Mouse (Mus musculus): ENCODE measurements at regions not wholly inside any gene's neighbourhood (a gene's known extent, or its start where the extent isn't known, plus 50 kb on each side); places are given as distances from the start of the nearest gene placed in this dataset.
A peak's percentile ranks its signal among the peaks of the same experiment; 100 is the strongest.

GRCm38 (mm10) chr4:22047730-22048455 lies 116.8 kb downstream of the Faxc start:
- DNase-seq, result no peak

DNA sequence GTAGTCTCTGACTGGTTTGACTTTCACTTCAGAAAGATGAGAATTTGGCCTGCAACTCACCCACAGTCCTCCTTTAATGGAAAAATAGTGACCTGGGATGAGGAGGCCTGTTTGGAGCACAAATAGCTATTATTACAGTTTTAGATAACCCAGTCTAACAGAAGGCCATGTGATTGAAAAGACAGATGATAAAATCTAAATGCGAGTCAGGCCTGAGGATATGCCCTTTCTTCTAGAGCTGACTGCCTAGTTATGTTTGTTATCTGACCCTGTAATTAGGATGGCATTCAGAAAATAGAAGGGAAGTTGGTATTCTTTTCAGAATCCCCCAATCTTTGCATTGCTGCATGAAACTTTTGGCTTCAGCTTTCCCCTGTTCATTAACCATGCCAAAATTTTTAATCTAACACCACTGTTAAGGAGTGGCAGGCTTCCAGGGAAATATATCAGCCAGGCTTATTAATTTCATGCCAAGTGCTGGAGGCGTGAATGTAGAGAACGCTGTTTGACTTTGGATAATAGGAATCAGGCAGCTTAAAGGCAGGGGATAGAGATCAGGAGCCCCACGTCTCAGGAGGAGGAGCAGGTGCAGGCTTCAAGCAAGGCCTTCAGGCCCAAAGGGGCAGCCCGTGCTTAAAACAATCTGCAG lies 135.8 kb downstream of the Faxc start:
- DNase-seq, result peak; percentile 4 to 7

GRCm38 (mm10) chr4:22067678-22068299 lies 136.7 kb downstream of the Faxc start:
- no peak for DNase-seq

- no peak for DNase-seq
Measured at GRCm38 (mm10) chr4:22088209-22088787, 157.2 kb downstream of the Faxc start.

- no peak for DNase-seq
Measured at GRCm38 (mm10) chr4:22089637-22090041, 158.5 kb downstream of the Faxc start.

- DNase-seq, result no peak
Measured at GRCm38 (mm10) chr4:22090536-22090935, 159.4 kb downstream of the Faxc start.

DNA sequence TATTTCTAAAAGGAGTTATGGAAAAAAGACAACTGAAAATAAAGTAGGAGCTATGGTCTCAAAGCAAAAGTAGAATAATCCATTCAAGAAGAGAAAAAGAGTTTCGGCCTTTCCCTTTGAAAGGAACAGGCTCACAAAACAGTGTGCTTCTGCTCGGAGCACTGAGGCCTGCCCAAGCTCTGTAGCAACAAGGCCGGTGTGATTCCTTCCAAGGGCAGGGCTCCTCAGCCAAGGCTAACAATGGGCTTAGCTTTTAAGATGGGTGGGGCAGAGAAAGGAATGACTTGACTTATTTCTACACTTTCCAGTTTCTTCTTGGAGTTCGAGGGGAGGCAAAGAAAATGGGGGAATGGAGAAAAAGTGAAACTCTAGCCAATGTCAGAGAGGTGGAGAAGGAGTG lies 161.4 kb downstream of the Faxc start:
- DNase-seq, result no peak

GRCm38 (mm10) chr4:22095257-22096031 lies 164.3 kb downstream of the Faxc start:
- DNase-seq, result no peak

GRCm38 (mm10) chr4:22098605-22099004 lies 167.5 kb downstream of the Faxc start:
- DNase-seq, result no peak

GRCm38 (mm10) chr4:22102478-22102877 lies 171.3 kb downstream of the Faxc start:
- DNase-seq, result no peak

DNA sequence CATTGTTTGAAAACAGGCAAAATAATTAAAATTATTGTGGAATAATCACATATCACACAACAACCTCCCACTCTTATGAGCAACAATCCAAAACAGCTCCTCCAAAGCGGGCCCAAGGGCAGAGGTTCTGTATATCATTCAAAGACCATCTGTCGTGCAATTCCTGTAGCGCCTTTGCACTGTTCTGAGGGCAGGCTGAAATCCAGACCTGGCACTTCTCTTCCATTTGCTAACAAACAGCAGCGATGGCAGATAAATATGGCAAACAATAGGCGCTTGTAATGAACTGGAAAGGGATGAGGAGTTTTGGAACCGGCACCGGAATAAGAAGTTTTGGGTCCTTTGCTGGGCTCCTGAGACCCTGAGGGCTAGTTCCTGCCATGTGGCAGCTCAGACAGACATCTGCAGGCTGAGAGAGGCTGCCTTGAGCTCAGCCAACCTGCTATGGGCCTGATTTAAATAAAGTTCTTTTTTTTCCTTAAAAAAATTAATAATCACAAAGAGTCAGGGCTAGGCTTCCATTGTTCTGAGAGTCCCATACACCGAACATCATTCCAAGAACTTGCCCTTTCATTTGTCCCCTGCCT lies 172.0 kb downstream of the Faxc start:
- no peak for DNase-seq

- DNase-seq, result no peak
Measured at GRCm38 (mm10) chr4:22106883-22107282, 175.8 kb downstream of the Faxc start.

DNA sequence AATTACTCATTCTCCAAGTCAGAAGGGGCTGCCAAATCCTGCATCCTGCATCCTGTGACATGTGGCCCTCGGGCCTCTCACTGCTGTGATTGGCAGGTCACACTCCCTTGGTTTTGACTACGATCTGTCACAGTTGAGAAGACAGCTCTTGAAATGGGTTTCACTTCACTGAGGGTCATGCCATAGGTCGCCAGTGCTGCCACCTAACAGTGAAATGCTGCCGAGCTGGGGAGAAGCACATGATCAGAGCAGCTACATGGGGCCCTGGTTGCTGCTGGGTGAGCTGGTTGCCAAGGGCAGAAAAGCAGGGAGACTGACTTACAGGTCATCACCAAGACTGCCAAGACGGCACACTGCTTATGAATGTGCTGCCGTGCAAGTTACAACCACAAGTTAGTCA lies 178.3 kb downstream of the Faxc start:
- DNase-seq, result no peak

- DNase-seq, result no peak
Measured at GRCm38 (mm10) chr4:22110400-22110799, 179.3 kb downstream of the Faxc start.

DNA sequence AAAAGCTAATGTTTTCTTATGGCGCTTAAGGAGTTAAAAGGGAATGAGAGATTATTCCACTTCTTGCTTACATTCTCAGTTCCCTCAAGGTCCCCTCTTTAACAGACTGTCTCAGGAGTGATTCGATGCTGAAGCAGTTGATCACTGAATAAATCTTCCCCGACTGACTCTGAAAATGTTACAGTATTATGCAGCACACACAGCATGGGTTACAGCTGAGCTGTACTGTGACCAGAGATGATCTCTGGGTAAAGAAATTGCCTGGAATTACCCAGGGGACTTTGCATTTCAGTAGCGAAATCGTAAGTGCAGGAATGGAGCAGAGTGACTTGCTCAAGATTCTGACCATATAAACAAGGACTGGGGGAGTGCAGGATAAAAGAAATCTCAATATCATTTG lies 181.1 kb downstream of the Faxc start:
- no peak for DNase-seq

- no peak for DNase-seq
Measured at GRCm38 (mm10) chr4:22114451-22114850, 183.3 kb downstream of the Faxc start.

DNA sequence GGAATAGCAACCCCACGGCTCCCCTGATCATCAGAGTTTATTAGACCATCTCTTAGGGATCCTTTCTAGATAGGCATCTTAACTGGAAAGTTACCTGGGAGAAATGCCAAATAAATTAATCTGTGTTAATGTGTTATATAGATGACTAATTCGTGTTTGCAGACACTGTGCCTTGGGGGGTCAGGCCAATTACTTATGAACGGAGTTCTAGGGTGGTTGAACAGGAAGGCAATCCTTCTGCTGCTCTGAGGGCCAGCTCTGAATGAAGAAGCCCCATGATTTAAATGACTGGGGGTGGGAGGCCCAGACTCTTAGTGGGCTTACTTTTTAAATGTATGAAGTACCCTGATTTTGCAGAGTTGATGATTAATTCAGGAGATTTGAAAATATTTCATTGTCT lies 188.7 kb downstream of the Faxc start:
- DNase-seq, result no peak

DNA sequence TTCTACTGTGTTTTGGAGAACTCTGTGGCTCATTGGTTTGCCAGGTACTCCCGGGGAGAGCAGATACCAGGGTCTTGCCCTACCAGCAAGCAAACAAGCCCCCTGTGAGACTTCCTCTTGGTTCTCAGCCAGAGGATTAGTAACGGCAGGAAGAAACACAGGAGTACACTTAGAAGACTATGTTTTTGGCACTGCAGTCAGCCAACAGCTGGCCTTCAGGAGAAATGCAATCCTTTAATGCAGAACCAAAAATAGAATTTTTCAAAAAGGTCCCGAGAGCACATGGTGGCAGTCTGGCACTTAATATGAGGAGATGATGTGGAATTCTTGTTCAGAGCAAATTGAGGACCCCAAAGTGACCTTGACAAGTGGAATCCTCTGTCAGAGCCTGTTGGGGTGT lies 189.8 kb downstream of the Faxc start:
- peak in 1 of 2 experiments; percentile 4 for DNase-seq

DNA sequence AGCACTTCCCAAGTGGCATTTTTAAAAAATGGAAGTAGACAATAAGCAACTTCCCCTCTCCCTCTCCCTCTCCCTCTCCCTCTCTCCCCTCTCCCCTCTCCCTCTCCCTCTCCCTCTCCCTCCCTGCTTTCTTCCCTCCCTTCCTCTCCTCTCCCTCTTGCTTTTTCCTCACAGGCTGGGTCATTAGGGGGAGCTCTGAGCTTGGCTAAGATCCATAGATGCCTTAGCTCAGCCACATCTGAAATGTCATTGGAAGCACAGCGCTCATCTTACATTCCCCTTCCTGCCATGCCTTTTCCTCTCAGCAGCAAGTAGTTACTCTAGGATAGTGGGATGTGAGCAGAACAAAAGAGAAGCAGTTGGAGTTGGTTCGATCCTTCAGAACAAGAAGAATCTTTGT lies 190.3 kb downstream of the Faxc start:
- no peak for DNase-seq

- no peak for DNase-seq
Measured at GRCm38 (mm10) chr4:22124836-22125235, 193.7 kb downstream of the Faxc start.

DNA sequence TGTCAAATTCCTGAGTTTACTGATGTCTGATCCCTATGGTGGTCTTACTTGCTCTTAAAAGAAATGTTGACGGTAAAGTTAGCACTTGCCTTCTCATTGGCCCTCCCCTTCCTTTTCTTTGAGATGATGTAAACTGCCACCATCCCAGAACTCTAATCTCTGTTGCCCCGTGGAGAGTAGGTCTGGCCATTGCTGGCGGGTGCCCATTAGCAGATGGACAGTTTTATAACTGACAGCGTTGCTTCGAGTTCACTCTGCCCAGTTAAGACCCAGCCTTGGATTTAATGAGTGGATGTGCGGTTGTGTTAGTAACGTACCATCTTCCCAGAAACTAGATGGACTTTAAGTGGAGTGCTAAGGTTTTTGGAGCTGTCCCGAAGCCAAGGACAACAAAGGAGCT lies 199.4 kb downstream of the Faxc start:
- no peak for DNase-seq
